Mouse (Mus musculus): Measurements from ENCODE around the gene Esp38. TPM values are rescaled to one million over a fixed set of nuclear protein-coding genes. Genes with fewer than 3 reads are reported as not detected.

The Esp38 gene
- not detected for total RNA-seq (2023)

DNA sequence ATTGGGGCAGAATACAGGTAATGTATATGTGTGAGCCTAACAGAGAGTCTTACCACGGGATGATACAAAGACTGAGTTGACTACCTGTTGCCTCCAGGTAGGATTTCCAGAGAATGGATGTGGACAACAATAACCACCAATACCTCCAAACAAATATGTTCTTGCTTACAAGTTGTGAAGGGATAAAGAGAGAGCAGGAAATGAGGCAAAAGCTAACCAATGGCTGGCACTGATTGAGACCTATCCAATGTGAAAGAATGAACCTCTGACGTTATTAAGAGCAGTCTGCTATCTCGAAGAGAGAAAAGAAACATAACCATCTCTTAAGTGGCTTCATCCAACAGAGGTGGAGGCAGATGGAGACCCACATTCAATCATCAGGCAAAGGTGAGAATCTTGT, at the start of gene Esp38:
Esp38 (plus strand) TSS at position 301 of the 400 bp plus-strand sequence.

Other genes starting within 250 kb of the Esp38 start
- gene AC192777.2, start 144.9 kb downstream of the Esp38 start, total RNA-seq (2023): not detected